Mouse (Mus musculus) cerebellum, postnatal 10 days (tissue): ENCODE data around the gene Lztr1.

Experiments
- DNase-seq, 2 experiments: peaks; one replicate each; pipeline ENCODE4 v3.0.0; 2021; ENCODE audit warnings: mixed read lengths in 2 of 2

Gene Lztr1

DNA sequence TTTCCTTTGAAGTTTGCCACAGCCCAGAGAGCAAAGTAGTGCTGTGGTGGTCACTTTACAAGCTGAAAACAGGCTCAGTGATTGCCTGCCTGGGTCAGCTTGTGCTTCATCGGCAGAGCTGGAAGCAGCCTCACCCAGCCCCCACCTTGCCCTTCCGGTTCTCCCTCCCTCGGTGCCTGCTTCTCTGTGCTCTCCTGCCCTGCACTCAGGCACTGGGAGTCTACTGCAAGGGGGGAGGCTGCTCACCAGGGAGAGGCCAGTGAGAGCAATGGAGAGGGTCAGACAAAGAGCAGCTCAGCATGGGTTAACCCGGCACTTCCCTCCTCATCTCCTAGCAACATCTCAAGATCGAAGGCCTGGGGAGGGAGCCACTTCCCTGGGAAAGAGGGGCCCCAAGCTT, 50.3 kb downstream of the Lztr1 start:
- DNase-seq: no peak

- no peak for DNase-seq
These were observed 51.0 kb downstream of the Lztr1 start for GRCm38 (mm10) chr16:17559396-17560027.

GRCm38 (mm10) chr16:17561128-17561750, 52.8 kb downstream of the Lztr1 start, which contains the start of gene Lrrc74b:
Gene Lrrc74b (minus strand): TSS chr16:17561247.
- DNase-seq: peak; percentile 76 to 78

- DNase-seq: peak; percentile 65 to 70
These were observed 53.3 kb downstream of the Lztr1 start, which contains the start of gene P2rx6 for GRCm38 (mm10) chr16:17561751-17562208. Gene P2rx6 (plus strand): TSS chr16:17561885.

DNA sequence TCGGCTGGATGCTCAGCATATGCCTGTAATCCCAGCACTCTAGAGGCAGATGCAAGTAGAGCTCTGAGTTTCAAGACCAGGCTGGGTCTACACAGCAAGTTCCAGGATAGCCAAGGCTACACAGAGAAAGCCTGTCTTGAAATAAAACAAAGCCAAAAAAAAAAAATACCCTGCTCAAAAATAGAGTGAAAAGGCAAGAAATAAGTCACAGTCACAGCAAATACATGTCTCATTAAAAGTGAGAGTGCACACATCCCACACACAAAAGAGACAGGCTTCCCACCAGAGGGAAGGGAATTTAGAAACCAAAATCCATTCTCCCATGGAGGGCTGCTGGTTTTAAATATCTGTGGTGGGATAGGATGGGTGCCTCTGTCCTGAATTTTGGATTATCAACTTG, 55.1 kb downstream of the Lztr1 start:
- no peak for DNase-seq

DNA sequence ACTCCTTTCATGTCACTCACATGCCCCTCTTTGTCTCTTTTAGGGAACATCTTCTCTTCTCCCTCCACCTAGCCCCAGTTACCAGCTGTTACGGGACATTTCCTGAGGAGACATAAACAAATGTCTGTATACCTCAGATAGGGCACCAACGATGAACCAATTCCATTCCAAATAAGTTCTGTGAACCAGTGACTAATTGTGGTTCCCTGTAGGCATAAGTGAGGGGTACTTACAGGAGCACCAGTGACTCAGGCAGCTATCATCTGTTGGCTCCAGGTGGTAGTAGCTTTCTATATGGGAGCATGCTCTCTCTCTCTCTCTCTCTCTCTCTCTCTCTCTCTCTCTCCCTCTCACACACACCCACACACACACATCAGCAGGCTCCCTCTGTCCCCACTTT, 55.7 kb downstream of the Lztr1 start:
- DNase-seq: no peak

DNA sequence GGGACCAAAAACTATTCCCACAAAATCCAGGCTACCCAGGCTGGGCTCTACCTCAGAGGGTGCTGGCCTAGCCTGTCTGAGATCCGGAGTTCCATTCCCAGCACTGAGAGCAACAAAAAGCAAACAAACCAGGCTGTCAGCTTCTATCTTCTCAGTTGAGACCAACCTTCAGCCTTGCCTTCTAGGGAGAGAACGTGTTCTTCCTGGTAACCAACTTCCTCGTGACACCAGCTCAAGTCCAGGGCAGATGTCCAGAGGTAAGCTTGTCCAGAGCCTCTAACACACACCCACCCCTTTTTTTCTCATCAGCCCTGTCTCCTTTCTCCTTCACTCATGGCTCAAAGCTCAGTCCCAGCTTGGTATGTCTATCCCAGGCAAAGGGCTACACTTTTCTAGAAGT, 56.3 kb downstream of the Lztr1 start:
- no peak for DNase-seq

- no peak for DNase-seq
These were observed 57.7 kb downstream of the Lztr1 start for GRCm38 (mm10) chr16:17566186-17566585.
